Mouse (Mus musculus) kidney, postnatal 10 days (tissue): ENCODE data around the gene Vmn2r101.

Source experiments
- DNase-seq: peaks from one replicate; pipeline ENCODE4 v3.0.0; 2021; ENCODE audit warnings: mixed read lengths

The Vmn2r101 gene

DNA sequence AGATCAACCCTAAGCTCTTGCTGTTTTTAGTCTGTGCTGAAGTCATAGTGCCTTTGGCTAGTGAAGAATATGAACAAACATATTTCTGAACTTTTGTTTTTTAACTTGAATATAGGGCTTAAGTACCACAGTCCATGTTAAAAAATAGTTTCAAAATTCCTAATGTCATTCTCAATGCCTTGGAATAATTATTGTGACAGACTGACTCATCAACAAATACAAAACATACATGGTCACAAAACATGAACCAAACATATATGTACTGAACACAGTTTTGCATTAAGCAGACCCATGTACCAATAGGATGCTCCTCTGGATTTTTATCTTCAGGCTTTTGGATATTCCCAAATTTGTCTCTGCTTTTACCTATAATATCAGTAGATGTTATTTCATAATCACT, at the start of gene Vmn2r101:
Gene Vmn2r101, plus strand, starts transcription at position 301 of the 400 bp plus-strand sequence.
- no peak for DNase-seq

DNA sequence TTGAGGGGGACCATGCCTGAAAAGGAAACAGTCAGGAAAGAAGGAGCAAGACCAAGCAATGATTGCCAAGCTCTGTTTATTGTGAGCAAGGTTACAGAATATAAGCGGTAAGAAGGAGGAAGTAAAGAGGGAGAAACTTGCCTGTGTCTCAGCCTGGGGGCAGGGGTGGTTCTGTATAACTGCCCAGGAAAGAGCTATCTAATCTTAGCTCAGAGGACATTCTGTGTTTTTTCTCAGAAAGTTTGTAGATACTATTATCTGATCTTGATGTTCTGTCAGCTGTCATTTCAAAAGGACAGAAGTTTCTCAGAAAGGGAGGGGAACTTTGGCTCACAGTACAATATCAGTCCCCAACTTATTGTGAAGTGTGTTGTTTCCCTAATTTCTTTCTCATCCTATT, 52.3 kb downstream of the Vmn2r101 start:
- no peak for DNase-seq

DNA sequence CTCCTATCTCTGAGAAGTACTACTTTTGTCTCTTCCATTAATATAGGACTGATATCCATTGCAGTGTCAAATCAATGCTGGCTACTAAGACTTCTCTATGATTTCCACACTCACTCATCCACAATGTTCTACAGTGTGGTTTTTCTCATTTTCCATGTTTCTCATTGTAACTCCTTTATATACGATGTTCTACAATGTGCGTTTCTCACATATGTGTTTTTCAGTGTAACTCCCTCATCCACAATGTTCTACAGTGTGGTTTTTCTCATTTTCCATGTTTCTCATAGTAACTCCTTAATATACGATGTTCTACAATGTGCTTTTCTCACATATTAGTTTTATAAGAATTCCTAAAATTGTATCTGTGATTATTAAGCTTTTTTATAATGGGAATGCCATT, 81.4 kb downstream of the Vmn2r101 start:
- no peak for DNase-seq

DNA sequence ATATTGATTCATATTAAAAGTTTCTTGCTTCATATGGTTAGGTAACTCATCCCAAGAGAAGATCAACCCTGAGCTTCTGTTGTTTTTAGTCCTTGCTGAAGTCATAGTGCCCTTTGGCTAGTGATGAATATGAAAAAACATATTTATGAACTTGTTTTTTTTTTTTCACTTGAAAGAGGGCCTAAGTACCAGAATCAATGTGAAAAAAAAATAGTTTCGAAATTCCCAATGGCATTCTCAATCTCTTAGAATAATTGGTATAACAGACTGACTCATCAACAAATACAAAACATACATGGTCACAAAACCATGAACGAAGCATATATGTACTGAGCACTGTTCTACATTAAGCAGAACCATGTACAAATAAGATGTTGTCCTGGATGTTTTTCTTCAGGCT, 83.0 kb downstream of the Vmn2r101 start, which contains the start of gene Vmn2r102:
Gene Vmn2r102, plus strand, starts transcription at position 301 of the 400 bp plus-strand sequence.
- DNase-seq = no peak
